Mouse (Mus musculus) kidney, adult 11 months (tissue): ENCODE data around the gene Eif4h.

ENCODE experiments used
- DNase-seq: peaks from one replicate; pipeline ENCODE4 v3.0.0; 2022

Eif4h gene

GRCm38 (mm10) chr5:134647394-134647793, 8.1 kb upstream of the Eif4h start:
- DNase-seq: no peak

DNA sequence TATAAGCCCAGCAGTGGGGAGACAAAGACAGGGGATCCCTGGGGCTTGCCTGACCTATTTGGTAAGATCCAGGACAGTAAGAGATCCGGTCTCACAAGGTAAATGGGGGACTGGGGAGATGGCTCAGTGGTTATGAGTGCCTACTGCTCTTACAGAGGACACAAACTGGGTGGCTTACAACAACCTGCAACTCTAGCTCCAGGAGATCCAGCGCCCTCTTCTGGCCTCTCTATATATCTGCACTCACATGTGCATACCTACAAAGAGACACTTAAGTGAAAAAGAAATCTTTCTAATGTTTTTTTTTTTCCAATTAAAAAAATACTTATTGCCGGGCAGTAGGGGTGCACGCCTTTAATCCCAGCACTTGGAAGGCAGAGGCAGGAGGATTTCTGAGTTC, 7.2 kb upstream of the Eif4h start:
- no peak for DNase-seq

DNA sequence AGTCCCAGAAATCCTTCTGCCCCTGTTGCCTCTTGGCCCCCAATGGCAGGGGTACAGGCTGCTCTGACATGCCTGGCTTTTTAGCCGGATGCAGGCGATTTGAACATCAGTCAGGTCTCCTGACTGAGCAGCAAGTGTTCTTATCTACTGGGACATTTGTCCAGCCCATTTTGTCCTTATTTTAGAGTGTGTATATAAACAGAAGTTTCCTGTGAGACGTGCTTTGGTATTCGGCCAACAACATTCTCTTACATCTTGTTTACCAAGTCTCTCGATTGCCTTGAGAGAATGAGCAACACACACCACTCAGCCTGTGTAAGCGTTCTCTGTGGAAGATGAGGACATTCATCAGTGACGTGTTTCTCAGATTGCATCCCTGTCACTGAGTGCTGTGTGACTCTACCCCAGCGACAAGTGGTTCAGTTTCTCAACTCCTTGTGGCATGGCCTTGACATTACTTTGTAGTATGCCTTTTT, 5.4 kb upstream of the Eif4h start:
- no peak for DNase-seq

DNA sequence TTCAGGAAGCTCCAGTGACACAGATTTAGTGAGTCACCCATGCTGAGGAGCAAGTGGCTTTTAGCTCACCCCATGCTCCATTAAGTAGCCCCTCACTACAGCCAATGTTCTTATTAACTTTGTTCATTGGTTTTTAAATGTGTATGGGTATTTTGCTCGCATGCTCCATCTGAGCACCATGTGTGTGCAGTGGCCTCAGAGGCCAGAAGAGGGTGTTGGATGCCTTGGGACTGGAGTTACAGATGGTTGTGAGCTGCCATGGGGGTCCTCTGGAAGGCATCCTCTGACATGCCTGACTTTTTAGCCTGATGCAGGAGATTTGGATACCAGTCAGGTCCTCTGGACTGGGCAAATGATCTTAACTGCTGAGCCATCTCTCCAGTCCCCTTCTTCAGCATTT, 4.8 kb upstream of the Eif4h start:
- DNase-seq: no peak

GRCm38 (mm10) chr5:134640371-134640770, 1.1 kb upstream of the Eif4h start:
- DNase-seq: no peak

DNA sequence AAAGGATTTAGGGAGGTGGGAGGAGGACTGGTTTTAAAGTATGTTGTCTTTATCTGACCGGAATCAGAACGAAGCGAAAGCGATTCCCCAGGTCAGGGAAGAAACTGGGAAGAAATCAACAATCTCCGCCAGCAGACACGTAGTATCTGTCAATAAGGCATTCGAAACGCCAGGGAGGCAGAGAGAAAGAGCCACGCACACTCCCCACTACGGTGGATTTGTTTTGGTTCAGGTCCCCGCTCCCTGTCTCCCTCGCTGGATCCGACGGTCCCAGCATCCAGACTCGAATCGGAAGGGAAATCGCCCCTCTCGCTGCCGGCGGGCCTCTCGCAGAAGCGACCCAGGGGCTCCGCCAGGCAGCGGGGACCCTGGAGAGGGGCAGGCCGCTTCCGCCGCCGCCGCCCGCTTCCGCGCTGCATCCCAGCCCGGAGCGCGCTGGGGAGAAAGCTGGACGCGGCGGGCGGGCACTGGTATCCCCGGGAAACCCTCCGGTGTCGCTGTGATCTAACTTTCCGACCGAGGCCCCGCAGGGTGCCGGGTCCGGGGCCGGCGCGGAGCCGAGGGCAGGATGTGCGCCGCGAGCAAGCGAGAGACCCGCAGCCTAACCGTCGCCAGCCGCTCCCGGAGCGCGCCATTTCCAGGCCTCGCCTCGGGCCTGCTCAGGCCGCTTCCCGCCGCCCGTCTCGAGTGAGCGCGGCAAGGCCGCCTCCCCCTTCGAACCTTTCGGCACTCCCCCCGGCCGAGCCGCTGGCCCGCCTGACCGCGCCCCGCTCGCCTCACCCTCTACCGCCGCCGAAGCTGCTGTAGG, 625 bp downstream of the Eif4h start:
- DNase-seq: no peak

DNA sequence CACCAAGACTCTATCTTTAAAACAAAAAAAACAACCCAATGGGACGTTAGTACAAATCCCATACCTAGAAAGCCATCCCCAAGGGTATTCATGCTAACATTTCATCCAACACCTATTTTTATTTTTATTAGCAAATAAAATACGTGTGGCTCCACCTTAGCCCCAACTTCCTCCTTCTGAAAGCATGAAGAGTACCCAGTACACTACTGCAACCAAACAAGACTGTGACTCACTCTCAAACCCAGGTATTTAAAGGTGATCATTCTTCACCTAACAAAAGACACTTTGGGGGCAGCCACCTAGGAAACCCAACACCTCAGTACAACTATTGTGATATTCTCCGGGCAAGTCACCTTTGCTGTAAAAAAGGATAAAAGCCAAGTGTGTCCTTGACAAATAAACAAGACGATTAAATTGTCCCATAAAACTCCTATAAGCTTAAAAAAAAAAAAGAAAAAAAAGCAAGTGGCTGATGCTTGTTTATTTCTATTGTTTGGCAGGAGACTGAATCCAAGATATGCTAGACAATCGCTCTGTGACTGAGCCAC, 1.4 kb downstream of the Eif4h start:
- no peak for DNase-seq

- no peak for DNase-seq
These were observed 6.4 kb downstream of the Eif4h start for GRCm38 (mm10) chr5:134632841-134633240.

DNA sequence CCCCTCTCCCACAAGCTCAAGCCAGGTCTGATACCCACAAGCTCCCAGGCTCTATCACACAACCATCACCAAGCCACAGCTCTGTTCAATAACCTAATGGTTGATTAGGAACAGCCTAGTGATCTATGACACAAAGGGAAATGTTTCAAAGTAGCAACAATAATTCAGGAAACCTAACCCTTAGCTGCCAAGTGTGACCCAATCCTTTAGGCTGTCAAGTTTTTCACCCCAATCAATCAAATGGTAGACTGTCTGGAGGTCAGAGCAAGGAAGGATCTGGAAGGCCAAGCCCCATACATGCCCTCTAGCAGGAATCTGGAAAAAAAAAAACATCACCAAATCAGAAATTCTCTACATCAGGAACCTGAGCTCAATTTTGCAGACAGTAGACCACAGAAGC, 8.5 kb downstream of the Eif4h start:
- DNase-seq: no peak

- DNase-seq: no peak
These were observed 9.8 kb downstream of the Eif4h start for GRCm38 (mm10) chr5:134629508-134629907.

DNA sequence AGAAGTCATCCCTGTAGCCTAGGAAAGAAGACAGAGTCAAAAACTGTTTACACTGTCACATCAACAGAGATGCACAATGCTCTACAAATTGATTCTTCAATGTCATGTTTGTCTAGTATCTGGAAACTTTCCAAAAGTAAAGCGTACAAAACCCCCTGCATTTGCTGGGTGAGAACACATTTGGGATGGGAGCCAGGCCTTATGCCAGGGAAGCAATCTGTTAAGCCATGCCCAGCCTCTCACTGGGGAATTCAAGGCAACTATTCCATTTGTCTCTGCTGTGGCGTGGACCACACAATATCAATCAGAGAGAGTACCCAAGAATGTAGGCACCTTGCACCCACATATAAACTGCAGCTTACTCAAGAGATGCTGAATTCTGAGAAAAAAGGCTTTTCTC, 17.2 kb downstream of the Eif4h start:
- no peak for DNase-seq

DNA sequence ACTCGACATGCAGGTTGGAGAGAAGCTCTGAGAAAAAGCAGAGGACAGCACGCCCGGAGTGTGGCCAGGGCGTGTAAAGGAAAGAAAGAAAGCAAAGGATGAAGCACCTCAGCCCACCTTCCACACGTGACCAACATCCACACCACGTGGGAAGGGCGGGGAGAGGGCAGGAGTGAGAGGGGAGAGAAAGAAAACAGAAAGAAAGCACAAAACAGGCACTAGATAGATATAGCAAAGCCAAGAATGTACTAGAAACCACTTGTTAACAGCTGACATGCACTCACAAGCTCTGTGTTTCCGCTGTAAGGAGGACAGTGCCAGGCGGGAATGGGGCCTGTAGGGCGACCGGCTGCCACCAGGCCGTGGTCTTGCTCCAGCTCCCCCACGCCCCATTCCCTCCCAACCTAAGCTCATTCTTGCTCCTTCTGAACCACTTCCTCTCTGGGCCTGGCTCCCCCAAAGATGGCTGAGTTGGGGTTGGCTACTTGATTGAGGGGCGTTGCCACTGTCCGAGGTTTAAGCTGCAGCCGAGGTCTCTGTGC, 18.1 kb downstream of the Eif4h start:
- no peak for DNase-seq

- no peak for DNase-seq
These were observed 18.8 kb downstream of the Eif4h start for GRCm38 (mm10) chr5:134620457-134620856.

DNA sequence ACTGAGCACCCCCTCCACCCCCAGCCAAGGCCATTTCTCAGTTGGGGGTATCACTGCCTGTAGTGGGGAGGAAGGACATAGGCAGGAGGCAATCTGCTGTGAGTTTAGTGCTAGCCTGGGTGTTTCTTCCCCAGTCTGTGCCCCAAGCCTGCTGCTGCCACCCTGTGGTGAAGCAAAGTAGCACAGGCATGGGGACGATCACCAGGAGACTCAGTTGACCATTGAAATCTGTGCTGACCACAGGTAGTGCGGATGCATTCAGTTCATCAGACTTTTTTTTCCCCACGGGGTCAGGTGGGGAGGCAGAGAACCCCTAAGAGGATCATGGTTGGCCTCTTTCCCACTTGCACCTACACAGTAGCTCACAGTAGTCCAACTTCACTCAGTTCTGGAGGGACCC, 22.2 kb downstream of the Eif4h start:
- peak; percentile 47 for DNase-seq

- no peak for DNase-seq
These were observed 23.5 kb downstream of the Eif4h start for GRCm38 (mm10) chr5:134615780-134616179.

- DNase-seq: no peak
These were observed 23.9 kb downstream of the Eif4h start for GRCm38 (mm10) chr5:134615380-134615779.

- no peak for DNase-seq
These were observed 24.5 kb downstream of the Eif4h start, which contains the start of gene Lat2 for GRCm38 (mm10) chr5:134614802-134615201. TSS of gene Lat2 (minus strand) at chr5:134615025.

GRCm38 (mm10) chr5:134614296-134614695, 25.0 kb downstream of the Eif4h start:
- DNase-seq: no peak

DNA sequence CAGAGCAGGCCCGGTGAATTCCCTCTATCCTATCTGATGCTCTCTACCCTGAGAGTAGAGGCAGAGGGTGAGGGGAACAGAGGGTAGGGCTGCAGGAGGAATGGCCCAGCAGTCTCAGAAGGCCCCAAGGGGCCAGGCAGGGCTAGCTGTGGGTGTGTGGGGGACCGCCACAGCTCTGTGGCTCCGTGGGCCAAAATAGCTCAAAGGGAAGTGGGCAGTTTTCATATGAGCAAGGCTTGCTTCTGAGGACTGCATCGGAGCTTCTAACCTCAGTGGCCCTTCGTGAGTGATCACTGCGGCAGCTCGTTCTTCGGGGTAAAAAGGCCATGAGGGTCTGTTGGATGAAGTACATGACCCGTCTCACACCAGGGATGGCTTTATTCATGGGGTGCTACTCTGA, 25.6 kb downstream of the Eif4h start:
- no peak for DNase-seq

DNA sequence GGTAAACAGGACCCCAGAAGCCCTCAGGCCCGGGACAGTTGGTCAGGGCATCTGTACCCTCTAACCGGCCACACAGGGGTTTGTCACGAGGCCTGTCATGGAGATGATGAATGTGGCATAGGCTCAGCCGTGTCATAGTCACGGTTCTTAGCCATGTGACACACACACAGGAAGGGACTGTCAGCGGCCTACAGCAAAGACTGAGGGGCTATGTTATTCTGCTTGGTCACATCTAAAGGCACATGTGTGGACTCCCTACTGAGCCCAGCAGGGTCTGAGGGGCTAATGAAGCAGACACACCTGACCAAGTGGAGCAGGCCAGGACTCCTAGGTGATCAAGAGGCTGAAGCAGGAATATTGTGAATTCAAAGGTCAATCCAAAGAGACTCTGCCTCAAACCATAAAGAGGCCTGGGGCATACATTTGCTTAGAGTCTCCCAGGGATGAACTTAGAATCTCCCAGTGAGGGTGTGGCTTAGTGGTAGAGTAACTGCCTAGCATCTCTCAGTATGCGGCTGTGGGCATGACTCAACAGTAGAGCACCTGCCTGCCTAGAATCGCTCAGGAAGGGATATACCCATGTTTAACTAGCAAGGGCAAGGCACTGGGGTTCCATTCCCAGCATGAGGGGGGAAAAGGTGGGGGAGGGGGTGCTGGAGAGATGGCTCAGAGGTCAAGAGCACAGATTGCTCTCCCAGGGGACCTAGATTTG, 27.3 kb downstream of the Eif4h start:
- no peak for DNase-seq

GRCm38 (mm10) chr5:134609916-134610643, 29.2 kb downstream of the Eif4h start:
- no peak for DNase-seq

DNA sequence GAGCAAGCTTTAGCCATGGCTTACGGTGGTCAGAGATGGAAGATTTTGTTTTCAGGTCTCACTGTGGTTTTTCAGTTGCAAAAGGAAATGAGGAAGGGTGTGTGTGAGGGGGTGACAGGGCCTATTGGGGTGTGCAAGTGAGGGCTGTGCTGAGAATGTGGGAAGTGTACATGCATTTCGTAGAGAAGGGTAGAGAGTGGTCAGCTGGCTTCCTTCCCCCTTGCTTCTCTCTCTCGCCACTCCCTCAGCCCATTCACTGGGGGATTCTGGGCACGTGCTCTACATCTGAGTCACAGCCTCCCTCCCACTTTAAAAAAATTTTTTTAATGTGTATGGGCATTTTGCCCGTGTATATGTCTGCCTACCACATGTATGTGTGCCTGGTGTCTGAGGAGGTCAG, 32.2 kb downstream of the Eif4h start:
- DNase-seq: no peak

DNA sequence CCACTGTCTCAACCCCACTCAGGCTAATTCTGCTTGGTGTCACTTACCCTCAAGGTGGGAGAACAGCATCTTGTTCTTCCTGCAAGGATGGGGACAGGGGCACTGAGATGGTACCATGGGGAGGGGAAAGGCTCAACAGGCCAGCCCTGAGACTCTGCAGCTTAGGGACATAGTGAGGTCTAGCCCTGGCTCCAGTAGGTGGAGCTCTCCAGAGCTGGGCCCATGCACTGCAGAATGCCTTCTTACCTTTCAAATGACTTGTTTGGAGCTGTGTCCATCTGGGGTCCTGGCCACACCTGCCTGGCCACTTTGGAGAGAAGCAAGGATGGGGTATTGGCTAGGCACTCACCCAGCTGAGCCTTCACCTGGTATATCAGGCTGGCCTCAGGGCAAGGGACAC, 33.0 kb downstream of the Eif4h start:
- no peak for DNase-seq
